Mouse (Mus musculus): ENCODE data around the gene Hs3st2.

The Hs3st2 gene

DNA sequence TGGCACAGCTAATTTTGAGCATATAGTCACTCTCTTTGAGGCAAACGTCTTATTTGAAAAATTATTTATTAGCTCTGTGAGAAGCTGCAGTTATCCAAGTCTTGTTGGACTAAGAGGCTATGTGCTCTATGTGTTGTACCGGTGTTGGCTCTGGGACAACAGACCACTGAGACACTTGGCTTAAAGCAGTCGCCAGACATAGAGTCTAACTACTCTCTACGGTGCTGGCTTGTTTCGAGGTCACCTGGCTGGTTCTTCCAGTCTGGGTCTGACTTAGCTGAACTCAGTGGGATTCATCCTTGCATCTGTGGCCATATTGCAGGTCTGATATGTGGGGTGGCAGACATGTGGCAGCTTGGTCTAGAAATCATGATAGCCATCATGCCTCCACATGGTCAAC is 72.8 kb downstream of the Hs3st2 start:
- DNase-seq, result no peak

DNA sequence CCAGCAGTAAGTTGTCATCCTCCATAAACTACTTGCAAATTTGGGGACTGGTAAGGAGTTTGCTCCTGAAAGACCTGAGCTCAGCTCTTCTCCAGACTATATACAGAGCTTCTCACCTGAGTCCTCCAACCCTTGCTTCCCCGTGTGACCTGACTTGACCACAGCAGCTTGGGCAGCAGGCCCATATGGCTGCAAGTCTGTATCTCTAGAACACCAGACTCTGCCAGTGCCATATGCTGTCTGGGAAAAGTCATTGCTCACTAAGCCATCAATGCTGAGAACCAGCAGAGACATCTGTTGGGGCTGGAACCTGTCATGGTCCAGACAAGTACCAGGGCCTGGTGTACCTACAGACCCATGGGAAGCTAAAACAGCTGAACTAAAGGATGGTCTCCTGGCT is 73.5 kb downstream of the Hs3st2 start:
- DNase-seq, result no peak

GRCm38 (mm10) chr7:121466331-121466730 is 74.7 kb downstream of the Hs3st2 start:
- DNase-seq, result no peak

GRCm38 (mm10) chr7:121469435-121469834 is 77.8 kb downstream of the Hs3st2 start:
- no peak for DNase-seq

- DNase-seq, result no peak
Observed at GRCm38 (mm10) chr7:121478302-121478701, 86.6 kb downstream of the Hs3st2 start.

- no peak for DNase-seq
Observed at GRCm38 (mm10) chr7:121480106-121480505, 88.4 kb downstream of the Hs3st2 start.

- no peak for DNase-seq
Observed at GRCm38 (mm10) chr7:121484590-121484989, 92.9 kb downstream of the Hs3st2 start.

DNA sequence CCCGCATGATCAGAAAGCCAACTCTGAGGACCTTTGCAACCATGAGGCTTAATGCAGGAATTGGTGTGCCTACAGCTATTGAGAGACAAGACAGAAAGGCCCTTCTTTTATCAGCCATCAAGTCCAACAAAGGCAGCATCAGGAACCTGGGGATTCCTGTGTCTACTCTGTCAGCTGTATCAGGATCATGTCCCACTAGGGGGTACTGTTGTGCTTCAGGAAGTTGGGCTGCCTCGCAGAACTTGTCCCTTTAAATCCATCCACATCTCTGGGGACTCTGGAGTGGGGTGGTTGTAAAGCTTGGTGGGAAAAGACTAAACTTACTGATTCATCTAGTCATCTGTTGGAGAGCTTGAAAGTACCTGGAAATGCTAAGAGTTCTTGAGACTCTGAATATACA is 93.6 kb downstream of the Hs3st2 start:
- DNase-seq, result no peak

GRCm38 (mm10) chr7:121487291-121487690 is 95.6 kb downstream of the Hs3st2 start:
- DNase-seq, result no peak

GRCm38 (mm10) chr7:121489401-121489800 is 97.7 kb downstream of the Hs3st2 start:
- DNase-seq, result no peak

- DNase-seq, result no peak
Observed at GRCm38 (mm10) chr7:121491455-121492005, 99.9 kb downstream of the Hs3st2 start.

DNA sequence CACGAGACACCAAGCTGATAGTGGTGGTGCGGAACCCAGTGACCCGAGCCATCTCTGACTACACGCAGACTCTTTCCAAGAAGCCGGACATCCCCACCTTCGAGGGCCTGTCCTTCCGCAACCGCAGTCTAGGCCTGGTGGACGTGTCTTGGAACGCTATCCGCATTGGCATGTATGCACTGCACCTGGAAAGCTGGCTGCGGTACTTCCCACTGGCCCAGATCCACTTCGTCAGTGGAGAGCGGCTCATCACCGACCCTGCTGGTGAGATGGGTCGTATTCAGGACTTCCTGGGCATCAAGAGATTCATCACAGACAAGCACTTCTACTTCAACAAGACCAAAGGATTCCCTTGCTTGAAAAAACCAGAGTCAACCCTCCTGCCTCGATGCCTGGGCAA is 108.9 kb downstream of the Hs3st2 start:
- DNase-seq, result no peak

DNA sequence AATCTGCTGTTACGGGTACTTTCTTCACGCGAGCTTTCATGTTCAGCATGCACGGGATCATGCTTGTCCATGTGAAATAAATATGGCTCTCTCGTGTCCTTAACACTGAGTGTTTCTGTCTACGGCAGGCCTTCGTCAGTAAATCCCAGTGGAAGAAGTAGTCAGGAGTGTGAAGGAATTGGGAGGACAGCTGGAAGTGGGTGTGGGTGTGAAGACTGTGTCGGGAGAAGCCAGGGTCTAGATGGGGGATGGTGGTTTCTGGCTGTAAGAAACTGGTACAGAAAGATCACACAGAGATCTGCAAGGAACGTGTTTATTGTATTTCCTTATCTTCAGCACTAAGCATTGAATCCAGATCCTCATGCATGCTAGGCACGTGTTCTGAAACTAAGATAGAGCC is 110.0 kb downstream of the Hs3st2 start:
- DNase-seq, result no peak

DNA sequence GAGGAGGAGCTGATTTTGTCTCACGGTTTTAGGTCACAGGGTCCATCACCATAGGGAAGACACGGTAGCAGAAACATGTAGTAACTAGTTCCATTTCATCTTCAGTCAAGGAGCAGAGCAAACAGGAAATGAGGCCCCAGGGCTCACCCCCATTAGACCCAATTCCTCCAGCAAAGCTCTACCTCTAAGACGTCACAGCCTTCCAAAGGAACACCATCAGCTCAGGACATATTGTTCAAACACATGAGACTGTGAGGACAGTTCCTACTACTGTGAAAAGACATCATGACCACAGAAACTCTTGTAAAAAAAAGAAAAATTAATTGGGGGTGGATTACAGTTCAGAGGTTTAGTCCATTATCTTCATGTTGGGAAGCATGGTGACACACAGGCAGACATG is 125.1 kb downstream of the Hs3st2 start:
- no peak for DNase-seq

DNA sequence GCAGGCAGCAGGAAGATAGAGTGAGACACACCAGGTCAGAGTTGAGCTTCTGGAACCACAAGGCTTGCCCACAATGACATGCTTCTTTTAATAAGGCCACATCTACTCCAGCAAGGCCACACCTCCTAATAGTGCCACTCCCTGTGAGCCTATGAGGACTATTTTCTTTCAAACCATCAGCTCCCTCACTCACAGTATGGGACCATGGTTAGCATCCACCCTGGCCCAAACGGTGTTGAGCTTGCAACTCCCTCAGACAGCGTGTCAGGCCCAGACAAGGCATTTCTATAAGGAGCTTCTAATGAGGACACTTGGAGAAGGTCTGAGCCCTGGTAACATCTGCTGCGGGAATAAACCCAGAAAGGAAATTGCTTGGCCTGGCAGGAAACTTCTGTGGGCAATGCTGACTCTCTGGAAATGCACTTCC is 125.5 kb downstream of the Hs3st2 start:
- DNase-seq, result no peak

DNA sequence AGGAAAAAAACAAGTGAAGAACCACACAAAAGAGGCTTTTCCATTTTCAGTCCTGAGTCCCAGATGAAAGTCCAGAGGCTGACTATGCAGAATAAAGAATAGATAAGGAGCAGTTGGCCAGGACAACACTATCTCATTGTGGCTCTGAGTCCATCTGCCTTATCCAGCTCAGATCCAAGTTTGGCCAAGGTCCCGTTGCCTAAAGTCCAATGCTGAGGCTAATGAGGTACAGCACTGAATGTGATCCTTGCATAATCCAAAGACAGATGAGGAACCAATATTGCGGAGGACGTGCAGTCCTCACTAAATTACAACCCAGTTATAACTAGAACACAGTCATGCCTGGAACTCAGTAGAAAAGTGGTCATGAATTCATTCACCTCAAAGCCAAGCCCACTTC is 130.5 kb downstream of the Hs3st2 start:
- no peak for DNase-seq

DNA sequence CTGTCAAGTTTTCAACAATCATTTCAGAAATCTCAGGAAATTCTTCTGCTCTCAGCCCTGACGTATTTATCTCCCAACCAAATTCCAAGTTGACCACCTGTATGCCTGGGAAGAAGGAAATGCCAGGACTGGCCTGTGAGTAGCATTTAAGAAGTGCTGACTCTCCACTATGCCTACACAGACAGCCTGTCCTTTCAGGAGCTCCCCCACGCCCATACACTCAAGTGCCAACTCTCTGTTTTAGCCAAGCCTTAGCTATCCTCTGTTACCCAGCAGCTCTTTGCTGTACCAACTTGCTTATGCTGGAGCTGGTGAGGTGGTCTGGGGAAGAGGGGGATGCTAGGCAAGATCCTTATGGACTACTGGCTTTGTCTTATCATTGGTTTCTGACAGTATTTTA is 137.4 kb downstream of the Hs3st2 start:
- DNase-seq, result no peak

DNA sequence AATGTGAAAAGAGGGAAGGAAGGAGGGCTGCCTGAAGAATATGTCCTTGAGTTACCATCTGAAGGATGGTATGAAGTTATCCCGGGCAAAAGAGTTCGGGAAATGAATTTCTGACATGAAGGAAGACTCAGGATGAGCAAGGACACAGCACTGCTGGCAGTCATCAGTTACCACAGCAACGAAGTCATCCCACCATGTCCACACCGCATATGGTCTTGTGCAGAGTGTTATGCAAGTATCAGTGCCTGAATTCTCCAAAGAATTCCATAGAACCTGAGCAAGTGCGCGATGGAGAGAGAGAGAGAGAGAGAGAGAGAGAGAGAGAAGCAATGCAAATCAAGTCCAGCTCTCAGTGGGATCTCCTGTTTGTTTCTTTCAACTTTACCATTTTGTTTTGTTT is 142.0 kb downstream of the Hs3st2 start:
- DNase-seq, result no peak

- DNase-seq, result no peak
Observed at GRCm38 (mm10) chr7:121534386-121534785, 142.7 kb downstream of the Hs3st2 start.

GRCm38 (mm10) chr7:121535987-121536386 is 144.3 kb downstream of the Hs3st2 start:
- DNase-seq, result no peak

GRCm38 (mm10) chr7:121539405-121540275 is 148.0 kb downstream of the Hs3st2 start:
- no peak for DNase-seq

DNA sequence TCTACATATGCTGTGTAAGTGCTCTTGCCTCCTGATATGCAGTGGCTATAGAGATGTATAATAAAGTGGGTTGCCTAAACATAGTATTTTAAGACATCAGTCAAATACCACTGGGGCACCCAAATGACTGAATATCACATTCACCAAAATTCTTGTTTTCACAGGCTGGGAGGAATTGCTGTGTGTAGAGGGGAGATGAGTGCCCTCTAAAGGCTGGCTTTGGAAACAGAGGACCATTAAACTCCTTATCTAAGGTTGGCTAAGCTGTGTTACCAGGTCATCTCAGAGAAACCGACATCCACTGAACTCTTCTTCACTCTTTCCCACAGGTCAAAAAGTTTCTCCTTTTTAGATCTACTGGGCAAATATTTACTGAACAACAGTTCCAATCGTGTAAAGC is 150.8 kb downstream of the Hs3st2 start:
- no peak for DNase-seq

DNA sequence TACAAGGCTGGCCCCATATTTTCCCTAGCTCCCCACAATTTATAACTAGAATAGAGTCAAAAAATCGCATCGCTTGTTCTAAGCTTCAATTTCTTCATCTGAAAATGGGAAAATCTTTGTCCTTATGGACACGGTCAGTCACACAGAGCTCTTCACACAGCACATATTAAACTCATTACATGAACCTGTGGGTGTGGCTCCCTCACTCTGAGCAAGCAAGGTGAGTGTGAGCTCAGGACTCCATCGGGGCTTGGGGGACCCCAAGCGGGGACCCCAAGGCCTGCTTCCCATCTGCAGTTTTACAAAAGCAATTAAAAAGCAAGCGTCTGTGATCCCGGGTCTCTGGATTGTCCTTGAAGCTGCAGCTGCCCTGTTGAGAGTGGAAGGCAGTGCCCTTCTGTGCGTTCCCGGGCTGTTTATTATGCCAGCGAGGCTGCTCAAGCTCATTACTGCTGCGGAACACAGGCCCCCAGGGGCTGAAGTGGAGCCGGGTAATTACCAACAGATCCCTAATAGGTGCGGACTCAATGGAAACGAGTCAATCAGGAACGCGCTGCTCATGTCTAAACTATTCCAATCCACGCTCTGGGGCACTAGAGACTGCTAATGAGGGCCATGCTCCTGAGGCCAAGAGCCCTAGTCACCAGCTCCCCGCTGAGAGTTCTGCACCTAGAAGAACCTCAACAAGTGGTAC is 157.8 kb downstream of the Hs3st2 start:
- no peak for DNase-seq

Data from thymus, postnatal 14 days (tissue).